Mouse (Mus musculus) midbrain, embryonic 13.5 days (tissue): ENCODE results near the gene Tmem216. TPM values are rescaled to one million over a fixed set of nuclear protein-coding genes. Genes with fewer than 3 reads are reported as not detected.

Experiments
- ATAC-seq: fragments of 200-750 bp; cut with Nextera tagmentation; 2 replicates; pipeline ENCODE4 v1.8.0; 2017; ENCODE audit warnings: mild to moderate bottlenecking, moderate TSS enrichment, moderate library complexity
- H3K27ac ChIP-seq: fragments of 300-500 bp; sonication (generic); 2 replicates; pipeline ENCODE4 v1.5.1; 2015; ENCODE audit warnings: inconsistent platforms, mild to moderate bottlenecking, moderate library complexity
- H3K27me3 ChIP-seq: fragments of 300-500 bp; sonication (generic); 2 replicates; pipeline ENCODE4 v1.6.1; 2015; ENCODE audit warnings: mild to moderate bottlenecking, inconsistent platforms
- H3K36me3 ChIP-seq: fragments of 300-500 bp; sonication (generic); 2 replicates; pipeline ENCODE4 v1.6.1; 2015; ENCODE audit warnings: mild to moderate bottlenecking, inconsistent platforms
- H3K4me1 ChIP-seq: fragments of 300-500 bp; sonication (generic); replicated peaks from 2 replicates; pipeline ENCODE4 v1.6.1; 2015; ENCODE audit warnings: inconsistent platforms
- H3K4me2 ChIP-seq: fragments of 300-500 bp; sonication (generic); replicated peaks from 2 replicates; pipeline ENCODE4 v1.6.1; 2015; ENCODE audit warnings: moderate library complexity, mild to moderate bottlenecking, inconsistent platforms
- H3K4me3 ChIP-seq: fragments of 300-500 bp; sonication (generic); replicated peaks from 2 replicates; pipeline ENCODE4 v1.5.1; 2015; ENCODE audit warnings: mild to moderate bottlenecking, inconsistent platforms
- H3K9ac ChIP-seq: fragments of 300-500 bp; sonication (generic); replicated peaks from 2 replicates; pipeline ENCODE4 v1.6.1; 2015; ENCODE audit warnings: mild to moderate bottlenecking, inconsistent platforms
- H3K9me3 ChIP-seq: fragments of 300-500 bp; sonication (generic); 2 replicates; pipeline ENCODE4 v1.6.1; 2016; ENCODE audit warnings: mild to moderate bottlenecking, inconsistent platforms
- WGBS: fragments of 180-500 bp; shearing (Covaris S2); methylation state at CpG from one replicate; pipeline ENCODE4 v1.1.7; 2015; 5-methylcytosine and 5-hydroxymethylcytosine counted together
- polyA plus RNA-seq: library from polyadenylated mRNA; unstranded; fragments of >200 nt; fragmentation: Nextera tagmentation; extraction: Ambion mirVana; gene quantifications from 2 replicates; pipeline ENCODE4 v1.2.1, GENCODE M21; 2015

Tmem216 gene
- polyA plus RNA-seq, 1 experiment from 2014 or later, result 56.1 TPM

- H3K9ac ChIP-seq, result no peak overlapping the region; the same call in 1 of the 2 replicates
- H3K4me2 ChIP-seq, result no peak overlapping the region
- no peak overlapping the region for H3K4me3 ChIP-seq
- H3K4me1 ChIP-seq, result no peaks in the 10 kb centered on the region
- ATAC-seq, result no peak
- H3K27ac ChIP-seq, result no peak overlapping the region
- H3K27me3 ChIP-seq, result no peaks in the 10 kb centered on the region
- H3K36me3 ChIP-seq, result peaks cover 44% of the 10 kb centered on the region
- 72% methylated on average over 5 of the region's 5 CpGs for WGBS
- no peaks in the 10 kb centered on the region for H3K9me3 ChIP-seq
Measured at GRCm38 (mm10) chr19:10589127-10589857, 33.3 kb upstream of the Tmem216 start.

DNA sequence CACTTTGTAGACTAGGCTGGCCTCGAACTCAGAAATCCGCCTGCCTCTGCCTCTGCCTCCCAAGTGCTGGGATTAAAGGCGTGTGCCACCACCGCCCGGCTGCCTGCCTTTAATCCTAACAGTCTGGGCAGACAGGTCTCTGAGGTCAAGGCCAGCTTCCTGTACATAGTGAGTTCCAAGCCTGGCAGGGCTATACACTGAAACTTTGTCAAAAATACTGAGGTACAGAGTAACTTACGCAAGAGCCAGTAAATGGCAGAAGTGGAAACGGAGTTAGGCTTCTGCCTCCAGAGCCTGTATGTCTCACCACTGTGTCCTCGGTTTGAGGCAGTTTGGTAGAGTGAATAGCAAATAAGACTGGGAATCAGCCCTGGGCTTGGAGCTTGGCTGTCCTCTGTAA is 31.2 kb upstream of the Tmem216 start:
- Histone ChIP-seq H3K9me3 (no peaks in the 10 kb centered on the region), H3K36me3 (peaks cover 27% of the 10 kb centered on the region), H3K27me3 (no peaks in the 10 kb centered on the region), H3K4me1 (no peaks in the 10 kb centered on the region), H3K4me2 (no peak overlapping the region), H3K4me3 (no peak overlapping the region), H3K27ac (no peak overlapping the region), H3K9ac (no peak overlapping the region)
- no peak for ATAC-seq
- 92% methylated on average over 8 of the region's 8 CpGs for WGBS

DNA sequence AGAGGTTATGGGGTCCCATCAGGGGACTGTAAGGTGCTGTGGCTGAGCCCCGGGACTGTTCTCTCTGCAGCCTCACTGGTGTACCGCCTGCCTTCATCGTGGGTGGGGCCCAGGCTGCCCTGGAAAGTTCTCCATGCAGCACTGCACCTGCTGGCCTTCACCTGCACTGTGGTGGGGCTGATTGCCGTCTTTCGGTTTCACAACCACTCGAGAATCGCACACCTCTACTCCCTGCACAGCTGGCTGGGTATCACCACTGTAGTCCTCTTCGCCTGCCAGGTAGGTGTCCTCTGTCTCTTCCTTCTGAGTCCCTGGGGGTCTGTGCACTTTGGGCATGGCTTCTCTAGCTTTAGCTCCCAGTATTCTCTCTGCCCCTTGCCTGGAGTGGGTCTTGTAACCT is 29.1 kb upstream of the Tmem216 start:
- H3K9me3 ChIP-seq, result no peaks in the 10 kb centered on the region
- ATAC-seq, result no peak
- H3K27ac ChIP-seq, result no peak overlapping the region
- H3K36me3 ChIP-seq, result peaks cover 9% of the 10 kb centered on the region; the same call in 1 of the 2 replicates
- WGBS, result 91% methylated on average over 8 of the region's 8 CpGs
- H3K9ac ChIP-seq, result no peak overlapping the region
- no peak overlapping the region for H3K4me3 ChIP-seq
- H3K4me1 ChIP-seq, result no peaks in the 10 kb centered on the region
- no peak overlapping the region for H3K4me2 ChIP-seq
- no peaks in the 10 kb centered on the region for H3K27me3 ChIP-seq

DNA sequence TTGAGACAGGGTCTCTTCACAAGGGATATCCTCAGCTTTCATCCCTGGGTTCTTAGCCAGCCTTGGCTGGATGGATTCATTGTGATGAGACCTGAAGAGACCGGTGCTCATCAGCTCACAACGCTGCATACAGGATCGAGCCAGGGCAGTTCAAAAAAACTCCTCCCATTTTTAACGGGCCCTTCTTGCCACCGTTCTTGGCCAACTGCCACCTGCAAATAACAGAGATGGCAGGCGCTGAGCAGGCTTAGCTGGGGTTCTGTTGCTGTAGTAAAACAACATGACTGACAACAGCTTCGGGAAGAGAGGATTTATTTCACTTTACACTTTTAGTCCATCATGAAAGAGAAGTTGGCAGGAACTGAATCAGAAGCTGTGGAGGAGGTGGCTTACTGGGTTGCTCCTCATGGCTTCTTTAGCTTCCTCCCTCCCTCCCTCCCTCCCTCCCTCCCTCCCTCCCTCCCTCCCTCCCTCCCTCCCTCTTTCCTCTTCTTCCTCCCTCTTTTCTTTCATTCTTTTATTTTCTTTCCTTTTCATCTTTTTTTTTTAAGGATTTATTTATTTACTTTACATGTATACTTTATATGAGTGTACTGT is 27.6 kb upstream of the Tmem216 start:
- H3K9ac ChIP-seq, result no peak overlapping the region
- peaks cover 9% of the 10 kb centered on the region; the same call in 1 of the 2 replicates for H3K36me3 ChIP-seq
- peaks cover 1% of the 10 kb centered on the region; the same call in 1 of the 2 replicates for H3K4me1 ChIP-seq
- no peak overlapping the region for H3K27ac ChIP-seq
- H3K4me2 ChIP-seq, result no peak overlapping the region
- H3K27me3 ChIP-seq, result no peaks in the 10 kb centered on the region
- 83% methylated on average over 7 of the region's 7 CpGs for WGBS
- no peaks in the 10 kb centered on the region for H3K9me3 ChIP-seq
- H3K4me3 ChIP-seq, result no peak overlapping the region
- no peak for ATAC-seq

DNA sequence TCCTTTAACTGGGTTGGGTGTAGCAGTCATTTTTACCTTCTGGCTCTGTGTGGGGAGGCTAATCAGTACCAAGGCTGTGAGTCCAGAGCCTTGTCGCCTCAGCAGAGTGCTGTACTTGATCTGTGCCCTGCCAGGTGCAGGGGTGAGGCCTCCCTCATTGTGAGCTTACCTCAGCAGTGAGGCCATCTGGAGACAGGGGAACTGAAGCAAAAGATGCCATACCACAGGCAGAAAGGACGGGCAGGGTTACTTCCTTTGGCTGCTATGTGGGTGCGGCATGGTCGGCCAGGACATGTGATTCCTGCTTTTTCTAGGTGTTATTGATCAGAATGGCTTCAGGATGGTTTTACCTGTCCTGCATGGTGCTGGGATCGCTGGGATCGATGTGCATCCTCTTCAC is 25.9 kb upstream of the Tmem216 start:
- H3K27me3 ChIP-seq, result no peaks in the 10 kb centered on the region
- no peaks in the 10 kb centered on the region for H3K9me3 ChIP-seq
- H3K27ac ChIP-seq, result no peak overlapping the region
- peaks cover 6% of the 10 kb centered on the region; the same call in 1 of the 2 replicates for H3K36me3 ChIP-seq
- no peak for ATAC-seq
- H3K4me1 ChIP-seq, result peaks cover 12% of the 10 kb centered on the region
- H3K4me2 ChIP-seq, result no peak overlapping the region
- 88% methylated on average over 6 of the region's 6 CpGs for WGBS
- H3K9ac ChIP-seq, result no peak overlapping the region; the same call in 1 of the 2 replicates
- H3K4me3 ChIP-seq, result no peak overlapping the region

DNA sequence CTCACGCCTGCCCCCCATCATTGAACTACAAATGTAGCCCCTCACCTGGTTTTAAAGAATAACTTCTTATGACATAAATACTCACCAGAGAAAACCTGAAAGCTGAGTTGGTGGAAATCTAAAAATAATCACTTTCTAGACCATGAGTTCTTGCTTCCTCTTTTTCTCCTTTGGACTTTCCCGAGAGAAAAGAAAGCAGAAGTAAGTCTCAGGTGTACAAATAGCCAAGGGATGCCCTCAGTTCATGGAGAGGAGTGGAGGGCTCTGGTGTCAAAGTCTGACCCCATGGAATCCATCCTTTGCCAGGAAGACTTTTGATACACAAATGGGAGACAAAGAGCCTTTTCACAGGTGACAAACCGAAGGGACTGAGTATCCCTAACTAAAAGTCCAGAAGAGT is 24.7 kb upstream of the Tmem216 start:
- Histone ChIP-seq H3K27ac (no peak overlapping the region), H3K27me3 (no peaks in the 10 kb centered on the region), H3K4me1 (peaks cover 20% of the 10 kb centered on the region), H3K4me3 (no peak overlapping the region), H3K9ac (no peak overlapping the region), H3K4me2 (no peak overlapping the region), H3K9me3 (no peaks in the 10 kb centered on the region), H3K36me3 (peaks cover 6% of the 10 kb centered on the region; the same call in 1 of the 2 replicates)
- 88% methylated on average over 3 of the region's 3 CpGs for WGBS
- no peak for ATAC-seq

DNA sequence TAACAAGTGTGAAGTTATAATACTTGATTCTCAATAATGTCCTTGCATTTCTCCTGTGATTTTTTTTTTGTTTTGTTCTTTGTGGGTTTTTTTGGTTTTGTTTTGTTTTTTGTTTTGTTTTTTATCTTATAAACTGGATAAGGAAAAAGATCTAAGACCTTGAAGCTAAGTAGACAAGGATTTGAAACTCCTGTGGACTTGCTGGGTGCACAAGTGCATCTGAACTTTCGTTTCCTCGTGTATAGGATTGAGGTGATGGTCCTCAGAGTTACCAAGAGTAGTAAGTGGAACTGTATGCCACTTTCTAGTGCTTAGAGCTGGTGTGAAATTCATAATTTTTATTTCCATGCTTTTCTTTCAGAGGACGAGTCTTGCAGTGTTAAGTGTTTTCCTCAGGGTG is 24.1 kb upstream of the Tmem216 start:
- Histone ChIP-seq H3K9ac (no peak overlapping the region), H3K27ac (no peak overlapping the region), H3K9me3 (no peaks in the 10 kb centered on the region), H3K36me3 (peaks cover 7% of the 10 kb centered on the region; the same call in 1 of the 2 replicates), H3K4me1 (peaks cover 25% of the 10 kb centered on the region), H3K4me3 (no peak overlapping the region), H3K4me2 (no peak overlapping the region), H3K27me3 (no peaks in the 10 kb centered on the region)
- ATAC-seq, result no peak
- WGBS, result 82% methylated on average over 3 of the region's 3 CpGs

- peak within 1 kb of the TSS; percentile 79 for H3K4me2 ChIP-seq
- H3K4me1 ChIP-seq, result peaks cover 25% of the 10 kb centered on the region
- H3K27ac ChIP-seq, result peak within 1 kb of the TSS; percentile 93
- peak; percentile 98 for ATAC-seq
- H3K9me3 ChIP-seq, result no peaks in the 10 kb centered on the region
- H3K36me3 ChIP-seq, result peaks cover 30% of the 10 kb centered on the region
- H3K9ac ChIP-seq, result peak within 1 kb of the TSS; percentile 77
- peak within 1 kb of the TSS; percentile 66 for H3K4me3 ChIP-seq
- WGBS, result under 1% methylated on average over 44 of the region's 44 CpGs
- no peaks in the 10 kb centered on the region for H3K27me3 ChIP-seq
Measured at GRCm38 (mm10) chr19:10576690-10577561, 20.9 kb upstream of the Tmem216 start, which contains the start of the genes Cyb561a3 and Tmem138. Cyb561a3 (plus strand) TSS chr19:10577172. Tmem138 (minus strand) TSS chr19:10577362.

DNA sequence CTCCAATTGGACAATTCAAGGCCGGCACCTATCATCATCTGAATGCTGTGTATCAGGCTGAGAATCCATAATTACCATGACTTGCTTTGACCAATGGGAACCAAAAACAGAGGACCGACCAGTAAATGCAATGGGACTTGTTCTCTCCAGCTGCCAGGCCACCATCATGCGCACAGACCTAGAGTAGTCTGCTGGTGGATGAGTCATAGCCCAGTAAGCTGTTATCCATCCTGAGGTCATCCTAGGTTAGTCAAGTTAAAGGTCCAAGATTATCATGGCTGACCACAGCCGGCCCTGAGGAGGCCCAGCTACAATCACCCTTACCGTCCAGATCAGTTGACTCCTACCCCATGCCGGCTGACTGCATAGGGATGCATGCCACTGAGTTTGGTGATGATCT is 13.6 kb upstream of the Tmem216 start:
- Histone ChIP-seq H3K27ac (no peak overlapping the region), H3K4me1 (no peaks in the 10 kb centered on the region), H3K36me3 (peaks cover 55% of the 10 kb centered on the region), H3K4me2 (no peak overlapping the region), H3K27me3 (no peaks in the 10 kb centered on the region), H3K4me3 (no peak overlapping the region), H3K9me3 (no peaks in the 10 kb centered on the region), H3K9ac (no peak overlapping the region)
- no peak for ATAC-seq
- 97% methylated on average over 6 of the region's 6 CpGs for WGBS

- Histone ChIP-seq H3K9ac (no peak overlapping the region), H3K4me1 (no peaks in the 10 kb centered on the region), H3K27ac (no peak overlapping the region), H3K27me3 (0 out of 2 replicates have a peak, but pooled peaks cover 2% of the 10 kb centered on the region), H3K9me3 (no peaks in the 10 kb centered on the region), H3K4me3 (no peak overlapping the region), H3K4me2 (no peak overlapping the region), H3K36me3 (peaks cover 14% of the 10 kb centered on the region)
- 86% methylated on average over 4 of the region's 4 CpGs for WGBS
- no peak for ATAC-seq
Measured at GRCm38 (mm10) chr19:10565217-10565616, 9.2 kb upstream of the Tmem216 start.

- 84% methylated on average over 6 of the region's 6 CpGs for WGBS
- no peak overlapping the region for H3K27ac ChIP-seq
- H3K27me3 ChIP-seq, result 0 out of 2 replicates have a peak, but pooled peaks cover 2% of the 10 kb centered on the region
- H3K4me2 ChIP-seq, result no peak overlapping the region
- H3K9me3 ChIP-seq, result no peaks in the 10 kb centered on the region
- H3K4me1 ChIP-seq, result no peaks in the 10 kb centered on the region
- peaks cover 5% of the 10 kb centered on the region for H3K36me3 ChIP-seq
- H3K4me3 ChIP-seq, result no peak overlapping the region
- no peak for ATAC-seq
- H3K9ac ChIP-seq, result no peak overlapping the region
Measured at GRCm38 (mm10) chr19:10564278-10564677, 8.2 kb upstream of the Tmem216 start.

- Histone ChIP-seq H3K9ac (no peak overlapping the region), H3K9me3 (no peaks in the 10 kb centered on the region), H3K27ac (no peak overlapping the region), H3K36me3 (no peaks in the 10 kb centered on the region), H3K4me3 (no peak overlapping the region), H3K4me1 (no peaks in the 10 kb centered on the region), H3K4me2 (no peak overlapping the region), H3K27me3 (0 out of 2 replicates have a peak, but pooled peaks cover 2% of the 10 kb centered on the region)
- no peak for ATAC-seq
- 57% methylated on average over 5 of the region's 5 CpGs for WGBS
Measured at GRCm38 (mm10) chr19:10562351-10562750, 6.3 kb upstream of the Tmem216 start.
